Mouse (Mus musculus) hindbrain, postnatal 0 days (tissue): ENCODE data around the gene Il27. TPM values are rescaled to one million over a fixed set of nuclear protein-coding genes. Genes with fewer than 3 reads are reported as not detected.
A peak's percentile ranks its signal among the peaks of the same experiment; 100 is the strongest.
"Not testable (repeated sequence)": the region's sequence is repeated elsewhere in the genome, so short reads cannot be mapped to it uniquely, and the experiment has no call there.

Source experiments
- ATAC-seq: fragments of 200-750 bp; cut with Nextera tagmentation; 2 replicates; pipeline ENCODE4 v1.8.0; 2017; ENCODE audit warnings: mild to moderate bottlenecking, moderate TSS enrichment, moderate library complexity
- DNase-seq: peaks from one replicate; pipeline ENCODE4 v3.0.0-alpha.2; 2015; ENCODE audit warnings: low spot score
- H3K27ac ChIP-seq: fragments of 300-500 bp; sonication (generic); 2 replicates; pipeline ENCODE4 v1.5.1; 2014; ENCODE audit warnings: mild to moderate bottlenecking
- H3K27me3 ChIP-seq: fragments of 300-500 bp; sonication (generic); 2 replicates; pipeline ENCODE4 v1.6.1; 2014; ENCODE audit warnings: low read length, mixed read lengths; ENCODE audit not compliant: insufficient read depth
- H3K36me3 ChIP-seq: fragments of 300-500 bp; sonication (generic); 2 replicates; pipeline ENCODE4 v1.6.1; 2014; ENCODE audit warnings: low read length, mixed read lengths; ENCODE audit not compliant: insufficient read depth
- H3K4me1 ChIP-seq: fragments of 300-500 bp; sonication (generic); 2 replicates; pipeline ENCODE4 v1.6.1; 2014; ENCODE audit warnings: antibody characterized with exemption, low read length, mixed read lengths; ENCODE audit not compliant: insufficient read depth
- H3K4me2 ChIP-seq: fragments of 300-500 bp; sonication (generic); 2 replicates; pipeline ENCODE4 v1.6.1; 2014; ENCODE audit warnings: low read depth, mild to moderate bottlenecking, low read length, moderate library complexity, mixed read lengths
- H3K4me3 ChIP-seq: fragments of 300-500 bp; sonication (generic); 2 replicates; pipeline ENCODE4 v1.5.1; 2014; ENCODE audit warnings: low read length
- H3K9ac ChIP-seq: fragments of 300-500 bp; sonication (generic); replicated peaks from 2 replicates; pipeline ENCODE4 v1.6.1; 2014; ENCODE audit warnings: mild to moderate bottlenecking, low read length, moderate library complexity, mixed read lengths
- H3K9me3 ChIP-seq: fragments of 300-500 bp; sonication (generic); 2 replicates; pipeline ENCODE4 v1.6.1; 2016; ENCODE audit warnings: low read length, mixed read lengths
- CTCF ChIP-seq: IDR thresholded peaks from 2 replicates; pipeline ENCODE4 v1.5.1; 2016; ENCODE audit warnings: antibody characterized with exemption, control low read depth, low read depth
- WGBS: fragments of 180-500 bp; shearing (Covaris S2); extraction: QIAGEN DNeasy Blood & Tissue Kit; methylation state at CpG from one replicate; pipeline ENCODE4 v1.1.7; 2014; 5-methylcytosine and 5-hydroxymethylcytosine counted together
- polyA plus RNA-seq: library from polyadenylated mRNA; unstranded; fragments of >200 nt; fragmentation: Nextera tagmentation; extraction: Ambion mirVana; gene quantifications from 2 replicates; pipeline ENCODE4 v1.2.1, GENCODE M21; 2015
- total RNA-seq: library from RNA; depleted of rRNA; stranded (reverse); fragments of >200 nt; gene quantifications from 2 replicates; pipeline ENCODE4 v1.2.3, GENCODE M21; 2014; rRNA removed

The Il27 gene
- total RNA-seq (0.94 TPM in 1 of 2 replicates, not detected in the other), polyA plus RNA-seq (not detected in 2 replicates)

DNA sequence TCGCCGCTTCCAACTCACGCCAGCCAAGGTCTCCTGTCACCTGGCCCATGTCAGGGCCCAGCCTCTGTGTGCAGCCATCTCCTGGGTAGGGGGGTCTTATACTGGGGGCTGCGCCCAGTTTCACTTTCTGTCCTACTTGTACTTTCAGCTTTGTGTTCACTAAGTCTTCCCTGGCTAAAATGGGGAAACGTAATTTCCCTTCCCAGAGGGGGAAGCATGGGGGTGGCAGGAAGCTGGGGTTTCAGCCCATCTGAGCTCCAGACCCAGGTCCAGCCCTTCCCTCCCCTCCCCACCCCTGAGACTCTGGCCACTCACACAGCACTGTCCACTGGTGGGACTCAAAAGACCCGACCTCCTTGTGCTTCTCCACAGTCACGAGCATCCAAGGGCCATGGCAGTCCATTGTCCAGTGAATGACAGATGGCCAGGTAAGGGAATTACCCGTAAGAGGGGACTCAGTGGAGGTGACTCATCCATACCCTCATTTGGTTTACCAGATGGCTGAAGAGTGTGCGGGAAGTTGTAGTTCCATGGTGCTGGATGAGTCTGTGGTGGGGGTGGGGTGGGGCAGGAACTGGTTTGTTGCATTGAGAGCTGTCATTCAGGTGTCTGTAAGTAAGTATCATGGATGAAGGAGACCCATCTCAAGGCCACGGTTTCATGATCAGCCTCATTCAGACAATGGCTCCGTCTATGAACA lies at the start of gene Il27:
Il27 (minus strand) TSS at position 80 of the 700 bp plus-strand sequence.
- H3K36me3 ChIP-seq: no peaks in the 10 kb centered on the region
- no peak within 1 kb of the TSS for H3K4me2 ChIP-seq
- ATAC-seq: no peak
- DNase-seq: no peak
- H3K4me3 ChIP-seq: no peak within 1 kb of the TSS
- no peak within 1 kb of the TSS for H3K9ac ChIP-seq
- H3K4me1 ChIP-seq: no peaks in the 10 kb centered on the region
- 86% methylated on average over 11 of the region's 11 CpGs for WGBS
- H3K27me3 ChIP-seq: no peaks in the 10 kb centered on the region
- no peak for TF ChIP-seq CTCF
- no peak within 1 kb of the TSS for H3K27ac ChIP-seq
- no peaks in the 10 kb centered on the region for H3K9me3 ChIP-seq

DNA sequence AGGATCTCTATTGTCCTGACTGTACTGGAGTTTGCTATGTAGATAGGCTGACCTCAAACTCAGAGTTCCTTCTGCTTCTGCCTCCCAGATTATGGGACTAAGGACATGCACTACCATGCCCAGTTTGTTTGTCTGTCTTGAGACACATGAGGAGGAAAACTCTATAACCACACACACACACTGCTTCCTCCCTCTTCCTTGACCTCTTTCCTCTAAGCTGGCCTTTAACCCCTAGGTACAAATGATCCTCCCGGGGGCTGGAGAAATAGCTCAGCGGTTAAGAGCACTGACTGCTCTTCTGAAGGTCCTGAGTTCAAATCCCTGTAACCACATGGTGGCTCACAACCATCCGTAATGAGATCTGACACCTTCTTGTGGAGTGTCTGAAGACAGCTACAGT lies 49.6 kb upstream of the Il27 start:
- no peak for TF ChIP-seq CTCF
- WGBS: 72% methylated on average over 3 of the region's 3 CpGs

DNA sequence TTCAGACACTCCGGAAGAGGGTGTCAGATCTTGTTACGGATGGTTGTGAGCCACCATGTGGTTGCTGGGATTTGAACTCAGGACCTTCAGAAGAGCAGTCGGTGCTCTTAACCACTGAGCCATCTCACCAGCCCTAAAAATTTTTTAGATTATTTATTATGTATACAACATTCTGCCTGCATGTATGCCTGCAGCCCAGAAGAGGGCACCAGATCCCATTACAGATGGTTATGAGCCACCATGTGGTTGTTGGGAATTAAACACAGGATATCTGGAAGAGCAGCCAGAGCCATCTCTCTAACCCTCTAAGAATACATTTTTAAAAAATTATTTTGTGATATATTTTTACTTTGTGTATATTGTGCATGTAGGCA lies 48.5 kb upstream of the Il27 start:
- not testable (repeated sequence) for H3K27me3 ChIP-seq, H3K27ac ChIP-seq, ATAC-seq, H3K9ac ChIP-seq, H3K4me2 ChIP-seq, H3K36me3 ChIP-seq, H3K4me3 ChIP-seq, H3K9me3 ChIP-seq, H3K4me1 ChIP-seq
- peak; percentile 77 for TF ChIP-seq CTCF
- WGBS: 61% methylated on average over 2 of the region's 3 CpGs
- DNase-seq: peak; percentile 66

More for the DNA sequence above, 49.6 kb upstream of the Il27 start:
- ATAC-seq: no peak
- DNase-seq: no peak
- no peaks in the 10 kb centered on the region for H3K27me3 ChIP-seq
- no peaks in the 10 kb centered on the region for H3K36me3 ChIP-seq
- H3K9ac ChIP-seq: no peak overlapping the region
- no peaks in the 10 kb centered on the region for H3K4me1 ChIP-seq
- H3K9me3 ChIP-seq: no peaks in the 10 kb centered on the region
- no peak overlapping the region for H3K4me3 ChIP-seq
- no peak overlapping the region for H3K27ac ChIP-seq
- no peak overlapping the region for H3K4me2 ChIP-seq

DNA sequence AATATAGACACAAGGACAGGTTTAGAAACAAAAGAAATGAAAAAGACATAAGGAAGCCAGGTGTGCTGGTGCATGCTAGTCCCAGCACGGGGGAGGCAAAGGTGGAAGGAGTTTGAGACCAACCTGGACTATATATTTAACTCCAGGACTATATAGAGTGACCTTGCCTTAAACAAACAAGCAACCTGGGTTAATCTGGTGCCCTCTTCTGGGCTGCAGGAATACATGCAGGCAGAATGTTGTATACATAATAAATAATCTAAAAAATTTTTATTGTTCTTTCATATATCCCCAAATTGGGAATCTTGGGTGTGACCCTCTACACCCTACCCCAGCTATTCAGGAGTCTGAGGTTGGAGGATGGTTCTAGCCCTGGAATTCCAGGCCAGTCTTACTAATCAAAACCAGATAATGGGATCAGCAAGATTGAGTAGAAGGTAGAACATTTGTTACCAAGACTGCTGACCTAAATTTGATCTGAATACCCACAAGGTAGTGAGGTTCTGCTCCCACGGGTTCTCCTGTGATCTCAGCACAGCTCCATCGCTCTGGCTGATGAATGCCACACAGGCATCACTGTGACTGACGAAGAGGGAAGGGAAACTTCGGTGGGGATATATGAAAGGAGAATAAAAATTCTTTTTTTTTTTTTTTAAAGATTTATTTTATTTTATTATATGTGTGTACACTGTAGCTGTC lies 48.0 kb upstream of the Il27 start:
- no peak overlapping the region for H3K9ac ChIP-seq
- no peak overlapping the region for H3K27ac ChIP-seq
- DNase-seq (no peak), ATAC-seq (no peak)
- H3K36me3 ChIP-seq: no peaks in the 10 kb centered on the region
- H3K4me1 ChIP-seq: no peaks in the 10 kb centered on the region
- H3K4me2 ChIP-seq: no peak overlapping the region
- no peak overlapping the region for H3K4me3 ChIP-seq
- TF ChIP-seq CTCF: peak; percentile 33; the same call in 1 of the 2 replicates
- 71% methylated on average over 5 of the region's 5 CpGs for WGBS
- H3K9me3 ChIP-seq: no peaks in the 10 kb centered on the region
- H3K27me3 ChIP-seq: no peaks in the 10 kb centered on the region

DNA sequence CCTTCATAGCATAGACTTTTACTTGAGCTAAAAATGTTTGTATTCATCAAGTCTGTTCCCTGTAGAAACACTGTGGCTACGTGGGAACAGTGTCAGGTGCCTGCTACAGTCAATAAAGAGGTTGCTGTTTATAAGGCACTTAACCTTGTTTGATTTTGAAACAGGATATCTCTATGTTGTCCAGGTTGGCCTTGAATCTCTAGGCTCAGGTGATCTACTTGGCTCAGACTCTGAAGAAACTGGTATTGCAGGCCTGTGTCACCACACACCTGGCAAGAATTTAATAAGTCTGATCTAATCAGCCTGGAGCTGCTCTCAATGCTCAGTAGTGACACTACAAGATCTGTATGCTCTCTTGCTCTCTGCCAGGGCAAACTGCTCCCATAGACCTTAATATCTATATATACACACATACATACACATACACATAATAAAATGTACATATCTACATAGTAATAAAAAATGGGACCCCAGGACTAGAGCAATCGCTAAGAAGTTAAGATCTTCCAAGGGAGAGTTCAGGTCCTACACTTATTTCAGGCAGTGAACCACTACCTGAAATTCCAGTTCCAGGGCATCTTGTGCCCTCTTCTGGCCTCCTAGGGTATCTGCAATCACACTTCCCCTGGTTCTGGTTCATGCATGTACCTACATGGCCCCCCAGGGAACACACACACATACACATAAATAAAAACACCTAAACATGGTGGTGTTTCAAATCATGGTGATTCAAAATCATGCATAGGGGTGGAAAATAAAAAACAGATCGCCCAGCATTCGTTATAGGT lies 42.2 kb upstream of the Il27 start:
- ATAC-seq: no peak
- H3K4me1 ChIP-seq: no peaks in the 10 kb centered on the region
- no peaks in the 10 kb centered on the region for H3K9me3 ChIP-seq
- peak; percentile 51 for DNase-seq
- no peak overlapping the region for H3K4me3 ChIP-seq
- H3K9ac ChIP-seq: no peak overlapping the region
- H3K36me3 ChIP-seq: no peaks in the 10 kb centered on the region
- peak; percentile 73 for TF ChIP-seq CTCF
- no peak overlapping the region for H3K27ac ChIP-seq
- WGBS: 23% methylated on average over 4 of the region's 4 CpGs
- no peaks in the 10 kb centered on the region for H3K27me3 ChIP-seq
- H3K4me2 ChIP-seq: no peak overlapping the region

DNA sequence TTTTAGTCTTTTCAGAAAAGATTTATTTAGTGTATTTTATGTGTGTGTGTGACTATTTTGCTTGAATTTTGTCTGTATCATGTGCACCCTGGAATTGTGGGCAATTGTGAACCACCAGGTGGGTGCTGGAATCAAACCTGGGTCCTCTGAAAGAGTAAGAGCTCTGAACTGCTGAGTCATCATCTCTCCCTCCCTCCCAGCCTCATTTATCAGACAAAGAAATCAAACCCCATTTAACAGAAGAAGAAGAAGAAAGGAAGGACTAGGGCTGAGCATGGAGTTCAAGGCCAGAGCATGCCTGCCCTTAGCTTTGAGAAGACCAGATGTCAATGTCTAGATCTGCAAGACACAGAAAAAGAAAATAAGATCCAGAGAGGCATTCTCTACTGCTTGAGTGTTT lies 40.6 kb upstream of the Il27 start:
- Histone ChIP-seq H3K4me1 (no peaks in the 10 kb centered on the region), H3K27me3 (no peaks in the 10 kb centered on the region), H3K27ac (no peak overlapping the region), H3K4me3 (no peak overlapping the region), H3K9ac (no peak overlapping the region), H3K36me3 (no peaks in the 10 kb centered on the region), H3K9me3 (no peaks in the 10 kb centered on the region), H3K4me2 (no peak overlapping the region)
- no peak for ATAC-seq
- no peak for TF ChIP-seq CTCF
- DNase-seq: no peak
